Mouse (Mus musculus): ENCODE data around the gene Tsc22d3. TPM values are rescaled to one million over a fixed set of nuclear protein-coding genes. Genes with fewer than 3 reads are reported as not detected.

Tsc22d3 gene
- polyA plus RNA-seq, 1 experiment from 2014 or later: 209 TPM

GRCm38 (mm10) chrX:140580416-140580815 lies 20.0 kb downstream of the Tsc22d3 start:
- no peak overlapping the region for H3K4me3 ChIP-seq (ENCODE audit: control insufficient read depth in 1 of 2, insufficient read depth in 1 of 2, low read depth in 1 of 2, low read length in 2 of 2)
- 43% methylated on average over 3 of the region's 3 CpGs for WGBS
- no peak overlapping the region for H3K9ac ChIP-seq (ENCODE audit: low read length)
- no peak for ATAC-seq (ENCODE audit: insufficient number of reproducible peaks, insufficient read depth, low FRiP score, low read depth)
- H3K4me2 ChIP-seq (ENCODE audit: low read length): no peak overlapping the region
- H3K27me3 ChIP-seq (ENCODE audit: control insufficient read depth, insufficient read depth, low read length): peaks cover 4% of the 10 kb centered on the region; the same call in 1 of the 2 replicates
- no peaks in the 10 kb centered on the region for H3K9me3 ChIP-seq (ENCODE audit: control insufficient read depth, low read length)
- H3K4me1 ChIP-seq (ENCODE audit: control insufficient read depth in 2 of 2, insufficient read depth in 2 of 2, low read length in 2 of 2): peaks cover 2 to 8% of the 10 kb centered on the region in 2 experiments; a peak in 2 of 4 replicates
- no peaks in the 10 kb centered on the region for H3K36me3 ChIP-seq (ENCODE audit: control insufficient read depth, insufficient read depth, low read length)
- peak overlapping the region; percentile 8; a peak in 1 of 4 replicates for H3K27ac ChIP-seq (replicated peaks in 1 of 2; ENCODE audit: control insufficient read depth in 1 of 2, insufficient read depth in 1 of 2, low read depth in 2 of 2, low read length in 2 of 2)

DNA sequence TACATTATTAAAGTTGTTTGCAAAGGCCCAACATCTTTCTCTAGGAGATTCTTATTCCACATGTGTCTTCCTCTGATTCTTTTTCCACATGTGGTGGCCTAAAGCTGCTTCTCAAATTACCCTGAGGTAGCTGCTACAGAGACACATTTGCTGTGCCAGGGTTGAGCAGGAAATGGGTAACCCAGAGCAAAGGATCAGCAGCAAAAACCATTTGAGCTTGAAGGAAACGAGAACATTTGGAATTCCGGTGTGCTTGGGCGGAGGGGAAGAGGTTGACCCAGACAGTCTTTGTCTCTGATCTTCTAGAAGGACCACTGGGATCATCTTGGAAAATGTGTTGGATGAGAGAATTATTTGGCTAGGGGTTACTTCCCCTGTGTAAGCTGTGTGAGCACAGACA lies 24.8 kb downstream of the Tsc22d3 start:
- no peak overlapping the region for H3K4me2 ChIP-seq (ENCODE audit: low read length)
- H3K4me1 ChIP-seq (ENCODE audit: control insufficient read depth in 2 of 2, insufficient read depth in 2 of 2, low read length in 2 of 2): peaks cover 0 to 3% of the 10 kb centered on the region in 2 experiments; a peak in 1 of 4 replicates
- no peak overlapping the region for H3K27ac ChIP-seq (replicated peaks in 1 of 2; ENCODE audit: control insufficient read depth in 1 of 2, insufficient read depth in 1 of 2, low read depth in 2 of 2, low read length in 2 of 2)

DNA sequence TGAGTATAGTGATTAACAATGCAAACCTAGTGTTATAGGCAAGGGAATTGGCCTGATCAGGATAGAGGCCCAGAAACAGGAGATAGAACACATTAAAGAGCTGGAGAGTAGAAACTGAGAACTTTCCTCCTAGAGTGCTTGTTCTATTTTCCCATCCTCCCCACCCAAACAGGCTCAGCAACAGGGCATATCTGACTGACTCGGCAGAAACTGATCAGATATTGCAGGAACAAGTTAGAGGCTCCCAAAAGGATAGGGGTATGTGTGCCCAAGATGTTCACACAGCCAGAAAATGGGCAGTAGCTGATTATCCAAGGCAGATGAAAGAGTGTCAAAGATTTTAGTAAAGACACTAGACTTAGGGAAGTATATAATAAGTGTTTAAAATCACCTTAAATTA lies 25.3 kb downstream of the Tsc22d3 start:
- no peak for ATAC-seq (ENCODE audit: insufficient number of reproducible peaks, insufficient read depth, low FRiP score, low read depth)
- peaks cover 0 to 3% of the 10 kb centered on the region in 2 experiments; a peak in 1 of 4 replicates for H3K4me1 ChIP-seq (ENCODE audit: control insufficient read depth in 2 of 2, insufficient read depth in 2 of 2, low read length in 2 of 2)
- H3K36me3 ChIP-seq (ENCODE audit: control insufficient read depth, insufficient read depth, low read length): no peaks in the 10 kb centered on the region
- no peak overlapping the region for H3K4me3 ChIP-seq (ENCODE audit: control insufficient read depth in 1 of 2, insufficient read depth in 1 of 2, low read depth in 1 of 2, low read length in 2 of 2)
- H3K4me2 ChIP-seq (ENCODE audit: low read length): no peak overlapping the region
- H3K9ac ChIP-seq (ENCODE audit: low read length): no peak overlapping the region
- no peak overlapping the region for H3K27ac ChIP-seq (replicated peaks in 1 of 2; ENCODE audit: control insufficient read depth in 1 of 2, insufficient read depth in 1 of 2, low read depth in 2 of 2, low read length in 2 of 2)
- WGBS: 33% methylated on average over 1 of the region's 1 CpGs
- no peaks in the 10 kb centered on the region for H3K9me3 ChIP-seq (ENCODE audit: control insufficient read depth, low read length)
- peaks cover 4% of the 10 kb centered on the region; the same call in 1 of the 2 replicates for H3K27me3 ChIP-seq (ENCODE audit: control insufficient read depth, insufficient read depth, low read length)

More for the DNA sequence above, 24.8 kb downstream of the Tsc22d3 start:
- H3K36me3 ChIP-seq (ENCODE audit: control insufficient read depth, insufficient read depth, low read length): no peaks in the 10 kb centered on the region
- ATAC-seq (ENCODE audit: insufficient number of reproducible peaks, insufficient read depth, low FRiP score, low read depth): no peak
- H3K4me3 ChIP-seq (ENCODE audit: control insufficient read depth in 1 of 2, insufficient read depth in 1 of 2, low read depth in 1 of 2, low read length in 2 of 2): no peak overlapping the region
- H3K9me3 ChIP-seq (ENCODE audit: control insufficient read depth, low read length): no peaks in the 10 kb centered on the region
- H3K9ac ChIP-seq (ENCODE audit: low read length): no peak overlapping the region
- WGBS: 61% methylated on average over 3 of the region's 3 CpGs
- H3K27me3 ChIP-seq (ENCODE audit: control insufficient read depth, insufficient read depth, low read length): peaks cover 4% of the 10 kb centered on the region; the same call in 1 of the 2 replicates

- WGBS: 43% methylated on average over 2 of the region's 2 CpGs
- no peak overlapping the region for H3K9ac ChIP-seq (ENCODE audit: low read length)
- no peaks in the 10 kb centered on the region for H3K9me3 ChIP-seq (ENCODE audit: control insufficient read depth, low read length)
- no peaks in the 10 kb centered on the region for H3K36me3 ChIP-seq (ENCODE audit: control insufficient read depth, insufficient read depth, low read length)
- peak overlapping the region; percentile 8 to 26; a peak in 2 of 4 replicates for H3K27ac ChIP-seq (replicated peaks in 1 of 2; ENCODE audit: control insufficient read depth in 1 of 2, insufficient read depth in 1 of 2, low read depth in 2 of 2, low read length in 2 of 2)
- no peak for ATAC-seq (ENCODE audit: insufficient number of reproducible peaks, insufficient read depth, low FRiP score, low read depth)
- H3K4me3 ChIP-seq (ENCODE audit: control insufficient read depth in 1 of 2, insufficient read depth in 1 of 2, low read depth in 1 of 2, low read length in 2 of 2): no peak overlapping the region
- H3K4me2 ChIP-seq (ENCODE audit: low read length): no peak overlapping the region
- peaks cover 3% of the 10 kb centered on the region; the same call in 1 of the 2 replicates for H3K27me3 ChIP-seq (ENCODE audit: control insufficient read depth, insufficient read depth, low read length)
- H3K4me1 ChIP-seq (ENCODE audit: control insufficient read depth in 2 of 2, insufficient read depth in 2 of 2, low read length in 2 of 2): peaks cover 2 to 10% of the 10 kb centered on the region in 2 experiments; a peak in 3 of 4 replicates
These were observed 27.6 kb downstream of the Tsc22d3 start for GRCm38 (mm10) chrX:140572702-140573338.

DNA sequence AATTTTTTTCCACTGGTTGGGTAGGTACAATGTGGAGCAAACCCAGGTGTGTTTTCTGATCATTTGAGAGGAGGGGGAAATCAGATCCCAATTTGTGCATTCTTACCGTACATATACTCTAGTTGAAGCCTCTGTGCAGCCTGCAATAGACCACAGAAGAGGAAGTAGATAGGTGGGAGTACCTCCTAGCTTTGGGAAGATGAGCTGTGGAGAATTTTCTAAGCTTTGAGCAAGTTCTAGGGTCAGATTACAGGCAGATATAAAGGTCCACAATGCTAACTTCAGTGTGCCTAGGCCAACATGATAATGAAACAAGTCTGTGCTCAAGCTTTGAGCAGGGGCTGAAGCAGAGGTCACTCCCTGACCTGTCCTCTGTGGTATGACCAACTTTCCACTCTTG lies 30.9 kb downstream of the Tsc22d3 start:
- no peaks in the 10 kb centered on the region for H3K9me3 ChIP-seq (ENCODE audit: control insufficient read depth, low read length)
- H3K27me3 ChIP-seq (ENCODE audit: control insufficient read depth, insufficient read depth, low read length): no peaks in the 10 kb centered on the region
- H3K4me1 ChIP-seq (ENCODE audit: control insufficient read depth in 2 of 2, insufficient read depth in 2 of 2, low read length in 2 of 2): peaks cover 6 to 20% of the 10 kb centered on the region in 2 experiments
- no peak overlapping the region for H3K4me2 ChIP-seq (ENCODE audit: low read length)
- H3K4me3 ChIP-seq (ENCODE audit: control insufficient read depth in 1 of 2, insufficient read depth in 1 of 2, low read depth in 1 of 2, low read length in 2 of 2): no peak overlapping the region
- H3K9ac ChIP-seq (ENCODE audit: low read length): no peak overlapping the region
- H3K36me3 ChIP-seq (ENCODE audit: control insufficient read depth, insufficient read depth, low read length): no peaks in the 10 kb centered on the region
- H3K27ac ChIP-seq (replicated peaks in 1 of 2; ENCODE audit: control insufficient read depth in 1 of 2, insufficient read depth in 1 of 2, low read depth in 2 of 2, low read length in 2 of 2): no peak overlapping the region
- no peak for ATAC-seq (ENCODE audit: insufficient number of reproducible peaks, insufficient read depth, low FRiP score, low read depth)
- WGBS: 73% methylated on average over 1 of the region's 1 CpGs

DNA sequence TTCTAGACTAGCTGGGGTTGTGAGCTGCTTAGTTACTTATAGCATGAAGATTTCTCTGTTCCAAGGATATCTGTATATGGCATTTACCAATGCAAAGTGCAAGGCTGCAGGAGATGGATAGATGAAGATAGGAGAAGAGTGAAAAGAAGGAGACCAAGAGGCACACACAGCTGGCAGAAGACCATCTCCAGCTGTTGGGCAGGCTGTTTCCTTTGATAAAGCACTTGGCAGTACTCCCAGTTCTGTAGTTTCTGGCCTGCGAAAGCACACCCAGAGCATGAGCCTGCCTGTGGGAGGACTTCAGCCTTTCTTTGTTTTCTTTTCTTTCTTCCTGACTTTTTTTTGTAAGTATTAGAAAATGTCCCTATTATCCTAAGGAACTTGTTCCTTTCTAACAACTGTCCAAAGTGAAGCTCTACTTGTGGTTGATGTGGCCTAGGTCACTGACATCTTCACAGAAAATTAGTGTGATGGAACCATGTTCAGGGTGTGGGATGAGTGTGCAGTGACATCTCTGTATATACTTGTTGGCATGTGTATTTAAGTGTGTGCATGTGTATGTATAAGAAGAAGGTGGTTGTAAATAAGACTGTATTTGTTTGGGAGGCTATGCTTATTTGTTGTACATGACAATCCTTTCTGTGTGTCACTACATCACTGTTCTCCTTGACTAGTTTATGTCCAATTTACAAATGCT lies 32.6 kb downstream of the Tsc22d3 start:
- ATAC-seq (ENCODE audit: insufficient number of reproducible peaks, insufficient read depth, low FRiP score, low read depth): no peak
- WGBS: 32% methylated on average over 1 of the region's 1 CpGs
- Histone ChIP-seq H3K27ac (replicated peaks in 1 of 2; ENCODE audit: control insufficient read depth in 1 of 2, insufficient read depth in 1 of 2, low read depth in 2 of 2, low read length in 2 of 2) (peak overlapping the region in 1 of 2 experiments; percentile 55; a peak in 3 of 4 replicates), H3K9ac (ENCODE audit: low read length) (no peak overlapping the region), H3K4me2 (ENCODE audit: low read length) (no peak overlapping the region), H3K4me1 (ENCODE audit: control insufficient read depth in 2 of 2, insufficient read depth in 2 of 2, low read length in 2 of 2) (peaks cover 6 to 20% of the 10 kb centered on the region in 2 experiments), H3K4me3 (ENCODE audit: control insufficient read depth in 1 of 2, insufficient read depth in 1 of 2, low read depth in 1 of 2, low read length in 2 of 2) (no peak overlapping the region), H3K36me3 (ENCODE audit: control insufficient read depth, insufficient read depth, low read length) (no peaks in the 10 kb centered on the region), H3K27me3 (ENCODE audit: control insufficient read depth, insufficient read depth, low read length) (no peaks in the 10 kb centered on the region), H3K9me3 (ENCODE audit: control insufficient read depth, low read length) (no peaks in the 10 kb centered on the region)

- Histone ChIP-seq H3K27me3 (ENCODE audit: control insufficient read depth, insufficient read depth, low read length) (no peaks in the 10 kb centered on the region), H3K9me3 (ENCODE audit: control insufficient read depth, low read length) (no peaks in the 10 kb centered on the region), H3K4me3 (ENCODE audit: control insufficient read depth in 1 of 2, insufficient read depth in 1 of 2, low read depth in 1 of 2, low read length in 2 of 2) (no peak overlapping the region), H3K4me2 (ENCODE audit: low read length) (no peak overlapping the region), H3K9ac (ENCODE audit: low read length) (no peak overlapping the region), H3K27ac (replicated peaks in 1 of 2; ENCODE audit: control insufficient read depth in 1 of 2, insufficient read depth in 1 of 2, low read depth in 2 of 2, low read length in 2 of 2) (no peak overlapping the region), H3K36me3 (ENCODE audit: control insufficient read depth, insufficient read depth, low read length) (no peaks in the 10 kb centered on the region), H3K4me1 (ENCODE audit: control insufficient read depth in 2 of 2, insufficient read depth in 2 of 2, low read length in 2 of 2) (peaks cover 6 to 20% of the 10 kb centered on the region in 2 experiments)
- ATAC-seq (ENCODE audit: insufficient number of reproducible peaks, insufficient read depth, low FRiP score, low read depth): no peak
- 69% methylated on average over 2 of the region's 2 CpGs for WGBS
These were observed 34.7 kb downstream of the Tsc22d3 start for GRCm38 (mm10) chrX:140565759-140566158.
